Mouse (Mus musculus) liver, embryonic 14.5 days (tissue): ENCODE results near the gene Tmem110. TPM values are rescaled to one million over a fixed set of nuclear protein-coding genes. Genes with fewer than 3 reads are reported as not detected.

Experiments used
- ATAC-seq: fragments of 200-750 bp; cut with Nextera tagmentation; 2 replicates; pipeline ENCODE4 v1.8.0; 2017; ENCODE audit warnings: moderate number of reproducible peaks, mild to moderate bottlenecking, moderate library complexity; ENCODE audit not compliant: insufficient read depth
- DNase-seq, 3 experiments: peaks; one replicate each; pipeline ENCODE4 v3.0.0-alpha.2; 2012 to 2013; ENCODE audit warnings: low read depth in 3 of 3, low spot score in 3 of 3
- H3K27ac ChIP-seq: fragments of 300-500 bp; sonication (generic); 2 replicates; pipeline ENCODE4 v1.5.1; 2014; ENCODE audit warnings: moderate library complexity, mild to moderate bottlenecking, control low read depth, inconsistent platforms
- H3K27me3 ChIP-seq: fragments of 300-500 bp; sonication (generic); 2 replicates; pipeline ENCODE4 v1.6.1; 2014; ENCODE audit warnings: mild to moderate bottlenecking, low read length, moderate library complexity; ENCODE audit not compliant: control insufficient read depth, insufficient read depth
- H3K36me3 ChIP-seq: fragments of 300-500 bp; sonication (generic); replicated peaks from 2 replicates; pipeline ENCODE4 v1.6.1; 2014; ENCODE audit warnings: low read depth; ENCODE audit not compliant: control insufficient read depth, insufficient read depth
- H3K4me1 ChIP-seq, 2 experiments: fragments of 200-500 bp in 1 of 2; fragments of 300-500 bp in 1 of 2; sonication (generic) in 1 of 2; replicated peaks; 2 replicates each; pipeline ENCODE4 v1.6.1; 2012 to 2014; ENCODE audit warnings: antibody characterized with exemption in 1 of 2, inconsistent platforms in 1 of 2, low read length in 1 of 2; ENCODE audit not compliant: control insufficient read depth in 2 of 2, insufficient read depth in 2 of 2
- H3K4me2 ChIP-seq: fragments of 300-500 bp; sonication (generic); 2 replicates; pipeline ENCODE4 v1.6.1; 2014; ENCODE audit warnings: low read depth, mild to moderate bottlenecking, control low read depth, moderate library complexity
- H3K4me3 ChIP-seq, 2 experiments: fragments of 200-500 bp in 1 of 2; fragments of 300-500 bp in 1 of 2; sonication (generic) in 1 of 2; 2 replicates each; pipeline ENCODE4 v1.5.1; 2012 to 2014; ENCODE audit warnings: low read depth in 2 of 2, low read length in 2 of 2, mild to moderate bottlenecking in 2 of 2, control low read depth in 1 of 2, inconsistent platforms in 1 of 2, moderate library complexity in 1 of 2; ENCODE audit not compliant: insufficient read depth in 1 of 2
- H3K9ac ChIP-seq: fragments of 300-500 bp; sonication (generic); replicated peaks from 2 replicates; pipeline ENCODE4 v1.6.1; 2014; ENCODE audit warnings: mild to moderate bottlenecking, control low read depth, moderate library complexity
- H3K9me3 ChIP-seq: fragments of 300-500 bp; sonication (generic); 2 replicates; pipeline ENCODE4 v1.6.1; 2016; ENCODE audit warnings: low read length, mixed read lengths; ENCODE audit not compliant: control insufficient read depth
- CTCF ChIP-seq: IDR thresholded peaks from 2 replicates; pipeline ENCODE4 v1.5.1; 2016; ENCODE audit warnings: antibody characterized with exemption, low read depth, control low read depth
- EP300 ChIP-seq: IDR thresholded peaks from 2 replicates; pipeline ENCODE4 v1.6.1; 2016; ENCODE audit warnings: antibody characterized with exemption, low read depth
- WGBS: fragments of 180-500 bp; shearing (Covaris S2); extraction: QIAGEN DNeasy Blood & Tissue Kit; methylation state at CpG from one replicate; pipeline ENCODE4 v1.1.7; 2014; ENCODE audit not compliant: insufficient replicate concordance; 5-methylcytosine and 5-hydroxymethylcytosine counted together
- polyA plus RNA-seq, 2 experiments: library from polyadenylated mRNA; depleted of rRNA in 1 of 2; stranded (reverse) in 1 of 2; unstranded in 1 of 2; fragments of >200 nt; fragmentation: Nextera tagmentation in 1 of 2; extraction: Ambion mirVana in 1 of 2; gene quantifications; 2 replicates each; pipeline versions ENCODE4 v1.2.1 to v1.2.3; 2012 to 2014

Gene Tmem110
- polyA plus RNA-seq, 2 experiments: 6.2 to 8.2 TPM

DNA sequence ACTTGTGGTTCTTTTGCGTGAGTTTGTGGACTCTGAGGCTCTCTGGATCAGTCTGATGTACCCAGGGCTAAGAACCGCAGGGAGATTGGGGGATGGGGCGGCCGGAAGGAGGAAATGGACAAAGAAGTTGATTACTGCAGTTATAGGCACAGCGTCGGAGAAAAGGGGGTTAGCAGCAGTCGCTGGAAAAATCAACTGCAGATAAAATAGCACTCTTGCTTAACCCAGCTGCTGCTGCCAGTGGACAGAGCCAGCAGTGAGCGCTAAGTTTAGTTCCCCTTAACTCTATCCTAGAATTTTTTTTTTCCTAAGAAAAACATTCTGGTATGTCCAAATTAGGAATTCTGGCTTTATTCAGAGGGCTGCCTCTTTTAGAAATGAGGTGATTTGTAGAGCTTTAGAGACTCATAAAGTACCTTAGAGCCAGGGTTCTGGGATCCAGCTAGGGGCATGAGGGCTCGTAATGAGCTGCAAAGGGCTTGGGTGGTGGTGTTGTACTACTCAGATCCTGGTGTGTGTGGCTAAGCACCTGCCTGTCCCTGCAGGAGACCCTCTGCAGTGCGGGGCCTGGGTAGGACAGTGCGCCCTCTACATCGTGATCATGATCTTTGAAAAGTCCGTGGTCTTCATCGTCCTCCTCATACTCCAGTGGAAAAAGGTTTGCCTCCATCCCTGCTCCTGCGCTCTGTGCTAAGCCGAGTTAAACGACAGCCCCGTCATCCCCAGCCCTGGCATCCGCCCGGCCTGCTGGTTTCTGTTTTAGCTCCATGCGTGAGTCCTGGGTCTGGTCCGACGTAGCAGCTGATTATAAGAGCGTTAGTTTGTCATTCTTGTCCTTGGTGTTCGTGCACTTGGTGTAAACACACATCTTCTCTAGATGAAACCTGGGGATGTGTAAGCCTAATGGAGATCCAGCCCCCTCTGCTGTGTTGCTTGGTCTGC lies 45.1 kb downstream of the Tmem110 start:
- ATAC-seq: no peak
- Histone ChIP-seq H3K4me1 (peaks cover 3 to 20% of the 10 kb centered on the region in 2 experiments; a peak in 2 of 4 replicates), H3K27ac (no peak overlapping the region; the same call in 1 of the 2 replicates), H3K9me3 (no peaks in the 10 kb centered on the region), H3K4me2 (no peak overlapping the region; the same call in 1 of the 2 replicates), H3K4me3 (no peak overlapping the region), H3K27me3 (no peaks in the 10 kb centered on the region), H3K9ac (no peak overlapping the region), H3K36me3 (no peaks in the 10 kb centered on the region; the same call in 1 of the 2 replicates)
- no peak for TF ChIP-seq CTCF
- TF ChIP-seq EP300: no peak
- DNase-seq: no peak
- 62% methylated on average over 25 of the region's 25 CpGs for WGBS

DNA sequence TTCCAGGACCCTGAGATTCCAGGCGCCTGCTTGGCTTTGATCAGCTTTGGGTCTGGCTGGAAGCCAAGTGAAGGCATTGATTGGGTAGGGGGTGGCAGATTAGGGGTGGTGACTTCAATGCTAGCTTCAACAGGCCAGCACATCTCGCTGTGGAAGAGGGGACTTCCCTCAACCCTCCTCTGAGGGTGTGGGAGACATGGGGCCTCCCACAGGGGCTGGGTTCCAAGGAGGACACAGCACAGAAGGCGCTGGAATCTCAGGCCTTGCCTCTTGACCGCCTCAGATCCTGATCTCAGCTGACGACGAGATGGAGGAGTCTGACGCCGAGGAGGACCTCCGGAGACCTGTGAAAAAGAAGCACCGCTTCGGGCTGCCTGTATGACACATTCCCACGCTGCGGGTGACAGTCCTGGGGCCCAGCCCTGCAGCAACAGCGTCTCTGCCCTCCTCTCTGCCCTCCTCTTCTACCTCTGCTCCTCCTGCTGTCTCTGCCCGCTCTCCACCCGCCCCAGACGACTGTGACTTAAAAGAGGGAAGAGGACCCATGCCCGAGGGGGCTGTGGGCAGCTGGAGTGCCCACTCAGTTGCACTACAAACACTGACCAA lies 48.8 kb downstream of the Tmem110 start:
- H3K4me3 ChIP-seq: no peak overlapping the region
- H3K9me3 ChIP-seq: no peaks in the 10 kb centered on the region
- whole genome bisulfite sequencing: 73% methylated on average over 17 of the region's 18 CpGs
- H3K27me3 ChIP-seq: no peaks in the 10 kb centered on the region
- no peak overlapping the region for H3K27ac ChIP-seq
- no peak overlapping the region for H3K4me2 ChIP-seq
- H3K36me3 ChIP-seq: no peaks in the 10 kb centered on the region; the same call in 1 of the 2 replicates
- ATAC-seq: no peak
- TF ChIP-seq EP300 (no peak), CTCF (no peak)
- no peak overlapping the region for H3K9ac ChIP-seq
- no peak for DNase-seq
- H3K4me1 ChIP-seq: peaks cover 0 to 24% of the 10 kb centered on the region in 2 experiments; a peak in 2 of 4 replicates

DNA sequence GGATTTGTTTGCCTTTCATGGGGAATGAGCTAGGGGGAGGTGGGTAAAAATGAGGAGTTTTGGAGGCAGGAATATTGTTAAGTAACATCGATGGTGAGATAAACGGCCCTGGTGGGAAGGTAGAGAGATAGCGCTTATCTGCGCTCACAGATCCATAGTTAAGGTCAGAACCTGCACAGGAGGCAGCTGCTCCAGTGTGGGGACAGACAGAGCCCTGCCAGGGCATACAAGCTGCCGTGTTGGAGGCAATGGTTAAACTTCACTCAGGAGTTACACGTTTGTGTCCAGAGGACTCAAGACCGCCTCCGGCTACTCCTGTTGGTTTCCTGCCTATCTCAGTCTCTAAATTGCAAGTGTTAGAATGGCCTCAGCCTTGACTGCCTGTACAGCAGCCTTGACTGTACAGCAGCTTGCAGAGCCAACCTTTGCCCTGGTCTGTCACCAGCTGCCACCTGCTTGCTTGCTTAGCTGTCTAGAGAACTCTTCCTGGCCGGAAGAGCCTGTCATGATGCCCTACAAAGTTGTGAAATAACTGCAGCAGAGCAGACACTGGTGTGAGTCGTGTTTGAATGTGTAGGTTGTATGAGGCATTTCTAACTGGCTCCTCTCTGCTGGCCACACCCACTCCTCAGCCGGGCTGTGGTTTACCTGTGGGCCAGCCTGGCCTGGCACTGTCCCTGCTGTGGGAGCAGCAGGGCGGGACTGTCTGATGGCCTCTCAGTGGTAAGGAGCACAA lies 49.9 kb downstream of the Tmem110 start:
- Histone ChIP-seq H3K4me1 (peaks cover 0 to 19% of the 10 kb centered on the region in 2 experiments; a peak in 2 of 4 replicates), H3K9me3 (no peaks in the 10 kb centered on the region), H3K9ac (no peak overlapping the region), H3K4me2 (no peak overlapping the region), H3K36me3 (no peaks in the 10 kb centered on the region; the same call in 1 of the 2 replicates), H3K27ac (peak overlapping the region; percentile 26), H3K27me3 (no peaks in the 10 kb centered on the region), H3K4me3 (no peak overlapping the region)
- DNase-seq (peak in 1 of 3 experiments; percentile 13), ATAC-seq (peak; percentile 68)
- WGBS: 42% methylated on average over 12 of the region's 12 CpGs
- TF ChIP-seq EP300 (no peak), CTCF (no peak)

DNA sequence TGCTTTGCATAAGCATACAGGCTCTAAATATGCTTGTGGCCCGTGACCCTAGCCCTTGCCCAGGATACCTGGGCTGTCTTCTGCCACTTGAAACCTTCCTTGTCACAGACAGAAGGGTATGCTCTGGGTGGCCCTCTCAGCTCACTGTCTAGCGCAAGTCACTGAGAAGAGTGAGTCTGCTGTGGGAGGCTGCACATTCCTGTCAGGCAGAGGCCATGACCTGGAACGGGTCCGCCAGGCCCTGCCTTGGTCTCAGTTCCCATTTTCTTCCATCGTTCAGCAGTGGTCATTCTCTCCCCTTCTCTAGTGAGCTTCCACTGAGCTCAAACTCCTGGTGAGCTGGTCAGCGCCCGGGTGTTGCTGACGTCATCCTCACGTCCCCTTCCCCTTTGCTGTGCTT lies 50.6 kb downstream of the Tmem110 start:
- no peaks in the 10 kb centered on the region for H3K27me3 ChIP-seq

More for the DNA sequence above, 50.6 kb downstream of the Tmem110 start:
- H3K4me3 ChIP-seq: no peak overlapping the region
- DNase-seq (no peak), ATAC-seq (0 out of 2 replicates have a peak, but pooled peaks have one; percentile 1)
- TF ChIP-seq EP300 (no peak), CTCF (0 out of 2 replicates have a peak, but pooled peaks have one; percentile 4)
- H3K9ac ChIP-seq: no peak overlapping the region
- H3K9me3 ChIP-seq: no peaks in the 10 kb centered on the region
- H3K4me1 ChIP-seq: peaks cover 0 to 19% of the 10 kb centered on the region in 2 experiments; a peak in 2 of 4 replicates
- WGBS: 56% methylated on average over 9 of the region's 9 CpGs
- H3K4me2 ChIP-seq: no peak overlapping the region
- H3K36me3 ChIP-seq: no peaks in the 10 kb centered on the region; the same call in 1 of the 2 replicates
- peak overlapping the region; percentile 26 for H3K27ac ChIP-seq
